Mouse (Mus musculus) liver, adult 2 months (tissue): ENCODE measurements around the gene Dmd.

Source experiments
- CTCF ChIP-seq: fragments of 200-500 bp; IDR thresholded peaks from 2 replicates; pipeline ENCODE4 v1.5.1; 2011; ENCODE audit warnings: low read depth, low read length, control low read depth
- POLR2A ChIP-seq: fragments of 200-500 bp; IDR thresholded peaks from 2 replicates; pipeline ENCODE4 v1.6.1; 2011; ENCODE audit warnings: low read length, control low read depth; ENCODE audit not compliant: insufficient read depth; ENCODE audit errors: extremely low read depth

DNA sequence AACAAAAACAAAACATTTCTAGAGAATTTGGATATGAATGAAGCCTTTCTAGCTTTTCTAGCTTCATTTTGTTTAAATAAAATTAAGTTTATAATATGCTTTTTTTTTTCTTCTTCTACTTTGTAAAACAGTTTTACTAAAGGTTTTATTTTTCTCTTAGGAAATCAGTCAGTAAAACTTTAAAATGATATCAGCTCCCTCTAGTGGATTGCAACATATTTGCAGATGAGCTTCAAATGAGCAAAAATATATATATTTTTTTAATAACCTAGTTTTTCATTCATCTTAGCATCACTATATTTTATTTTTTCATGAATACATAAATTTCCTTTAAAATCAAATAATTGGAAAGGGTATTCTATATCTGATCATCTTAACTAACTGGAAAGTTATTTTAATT lies 838.7 kb downstream of the Dmd start:
- TF ChIP-seq CTCF (no peak), POLR2A (no peak)
